Mouse (Mus musculus) heart, adult 9 months (tissue): ENCODE measurements around the gene Gm11034.

Experiments used
- DNase-seq, 2 experiments: peaks; one replicate each; pipeline ENCODE4 v3.0.0; 2022; ENCODE audit warnings: low spot score in 2 of 2

The Gm11034 gene

GRCm38 (mm10) chr8:72213536-72213935 is at the start of gene Gm11034:
Gene Gm11034 (minus strand): TSS chr8:72213636.
- DNase-seq = no peak

- DNase-seq = no peak
These were observed 49.3 kb upstream of the Gm11034 start for GRCm38 (mm10) chr8:72262756-72263155.

- peak in 1 of 2 experiments; percentile 55 for DNase-seq
These were observed 48.4 kb upstream of the Gm11034 start for GRCm38 (mm10) chr8:72261872-72262271.

GRCm38 (mm10) chr8:72261431-72261830 is 48.0 kb upstream of the Gm11034 start:
- DNase-seq = no peak

- DNase-seq = peak; percentile 81 to 83
These were observed 47.6 kb upstream of the Gm11034 start for GRCm38 (mm10) chr8:72261019-72261418.

DNA sequence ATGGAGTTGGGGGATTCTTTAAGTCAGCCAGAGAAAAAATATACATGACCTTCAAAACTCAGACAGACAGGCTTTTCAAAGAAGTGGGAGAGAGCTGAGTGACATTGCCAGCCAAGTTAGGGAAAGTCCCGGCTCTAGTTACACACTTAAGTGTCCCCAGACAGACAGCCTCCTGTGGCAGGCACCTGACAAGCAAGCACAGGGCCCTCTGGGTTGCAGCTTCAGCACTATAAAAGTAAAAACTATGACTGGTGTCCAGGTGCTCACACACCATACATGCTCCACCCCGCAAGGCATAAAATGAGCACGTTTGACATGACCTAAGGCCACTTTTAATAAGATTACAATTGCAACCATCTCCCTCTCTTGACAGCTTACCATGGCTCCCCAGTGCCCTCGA is 47.1 kb upstream of the Gm11034 start:
- no peak for DNase-seq

DNA sequence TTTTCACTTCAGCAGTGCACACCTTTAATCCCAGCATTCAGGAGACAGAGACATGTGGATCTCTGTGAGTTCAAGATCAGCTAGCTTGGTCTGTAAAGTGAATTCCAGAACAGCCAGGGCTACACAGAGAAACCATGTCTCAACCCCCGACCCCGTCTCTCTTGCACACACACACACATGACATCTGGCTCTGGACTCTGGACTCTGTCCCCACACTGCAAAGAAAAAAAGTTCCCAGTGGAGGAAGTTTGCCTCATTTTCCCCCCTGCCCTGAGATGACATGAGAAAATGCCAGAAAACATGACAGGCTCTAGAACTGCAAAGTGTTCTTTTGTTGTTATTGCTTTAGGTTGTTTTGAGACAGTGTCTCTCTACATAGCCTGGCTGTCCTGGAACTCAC is 46.4 kb upstream of the Gm11034 start:
- DNase-seq = no peak

DNA sequence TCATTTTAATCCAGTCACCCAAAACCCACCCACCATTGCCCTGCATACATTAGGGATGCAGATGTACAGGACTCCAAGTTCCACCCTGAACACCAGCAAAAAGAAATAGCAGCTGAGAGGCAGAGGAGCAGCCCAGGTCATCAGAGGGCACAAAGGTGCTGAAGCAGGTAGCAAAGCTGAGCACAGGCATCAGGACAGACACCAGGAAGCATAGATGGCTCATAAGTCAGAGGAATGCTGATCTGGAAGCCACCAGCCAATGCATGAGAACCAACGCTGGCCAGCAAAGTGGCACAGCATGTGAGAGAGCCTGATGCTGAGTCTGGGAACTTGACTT is 44.4 kb upstream of the Gm11034 start:
- no peak for DNase-seq

DNA sequence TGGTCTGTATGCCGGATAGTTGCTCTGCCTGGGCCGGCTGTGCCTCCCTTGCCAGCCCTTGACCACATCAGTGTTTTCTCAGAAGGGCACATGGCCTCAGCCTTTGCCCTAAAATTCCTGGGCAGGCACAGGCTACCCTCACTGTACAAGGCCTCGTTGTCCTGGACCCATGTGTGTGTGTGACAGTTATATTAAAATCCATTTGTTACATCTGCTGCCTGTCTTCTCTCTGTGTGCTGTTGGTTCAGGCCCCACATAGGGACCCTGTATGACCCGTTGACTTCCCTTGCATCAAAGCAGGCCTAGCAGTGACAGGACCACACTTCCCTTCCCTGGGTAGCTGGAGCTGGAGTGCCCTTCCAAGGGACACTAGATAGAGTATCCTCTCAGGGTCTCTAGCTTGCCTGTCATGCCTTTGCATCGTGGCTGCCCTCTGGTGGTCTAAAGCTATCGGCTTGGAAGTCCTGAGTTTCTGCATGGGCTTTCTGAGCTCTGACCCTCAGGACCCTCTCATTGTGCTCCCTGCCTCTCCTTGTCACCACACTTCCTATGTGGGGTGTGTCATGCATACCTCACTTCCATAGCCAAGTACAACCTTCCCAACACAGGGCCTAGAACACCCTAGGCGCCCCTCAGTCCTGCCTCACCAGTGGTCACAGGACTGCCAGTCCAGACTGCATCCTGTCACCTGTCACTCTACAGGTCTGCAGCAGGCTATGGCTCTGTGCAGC is 43.9 kb upstream of the Gm11034 start:
- no peak for DNase-seq

GRCm38 (mm10) chr8:72244610-72245009 is 31.2 kb upstream of the Gm11034 start:
- no peak for DNase-seq

GRCm38 (mm10) chr8:72242226-72242625 is 28.8 kb upstream of the Gm11034 start:
- peak in 1 of 2 experiments; percentile 38 for DNase-seq

DNA sequence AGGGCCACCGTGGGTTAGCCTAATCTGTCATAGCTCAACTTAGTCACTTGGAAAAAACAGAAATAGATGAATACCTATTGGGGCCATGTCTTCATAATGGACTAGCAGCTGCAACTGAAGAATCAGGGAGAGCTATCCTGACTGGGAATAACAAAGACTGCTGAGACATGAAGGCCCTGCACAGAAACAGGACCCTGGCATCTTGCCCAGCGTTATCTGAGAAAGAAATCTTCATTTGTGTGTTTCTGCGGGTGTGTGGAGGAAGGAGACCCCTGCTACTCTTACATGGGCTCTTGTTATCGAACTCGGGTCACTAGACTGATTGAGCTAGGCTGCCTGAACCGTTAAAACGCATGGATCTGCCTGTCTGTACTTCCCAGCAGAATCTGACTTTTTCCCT is 27.5 kb upstream of the Gm11034 start:
- no peak for DNase-seq

DNA sequence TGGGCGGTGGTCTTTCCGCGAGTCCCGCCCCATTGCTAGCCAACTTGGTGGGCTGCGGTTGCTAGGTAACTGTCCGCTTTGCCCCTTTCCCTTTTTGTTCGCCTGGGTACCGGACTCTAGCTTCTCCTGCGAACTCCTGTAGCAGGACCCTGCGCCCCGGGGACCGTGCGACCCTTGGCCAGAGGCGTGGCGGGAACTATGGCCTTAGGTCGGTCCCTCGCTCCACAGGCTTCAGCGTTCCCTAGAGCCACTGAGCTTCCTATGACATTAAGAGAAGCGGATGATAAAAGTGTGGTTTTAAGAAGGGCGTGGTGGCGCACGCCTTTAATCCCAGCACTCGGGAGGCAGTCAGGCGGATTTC is 26.9 kb upstream of the Gm11034 start:
- DNase-seq = no peak

DNA sequence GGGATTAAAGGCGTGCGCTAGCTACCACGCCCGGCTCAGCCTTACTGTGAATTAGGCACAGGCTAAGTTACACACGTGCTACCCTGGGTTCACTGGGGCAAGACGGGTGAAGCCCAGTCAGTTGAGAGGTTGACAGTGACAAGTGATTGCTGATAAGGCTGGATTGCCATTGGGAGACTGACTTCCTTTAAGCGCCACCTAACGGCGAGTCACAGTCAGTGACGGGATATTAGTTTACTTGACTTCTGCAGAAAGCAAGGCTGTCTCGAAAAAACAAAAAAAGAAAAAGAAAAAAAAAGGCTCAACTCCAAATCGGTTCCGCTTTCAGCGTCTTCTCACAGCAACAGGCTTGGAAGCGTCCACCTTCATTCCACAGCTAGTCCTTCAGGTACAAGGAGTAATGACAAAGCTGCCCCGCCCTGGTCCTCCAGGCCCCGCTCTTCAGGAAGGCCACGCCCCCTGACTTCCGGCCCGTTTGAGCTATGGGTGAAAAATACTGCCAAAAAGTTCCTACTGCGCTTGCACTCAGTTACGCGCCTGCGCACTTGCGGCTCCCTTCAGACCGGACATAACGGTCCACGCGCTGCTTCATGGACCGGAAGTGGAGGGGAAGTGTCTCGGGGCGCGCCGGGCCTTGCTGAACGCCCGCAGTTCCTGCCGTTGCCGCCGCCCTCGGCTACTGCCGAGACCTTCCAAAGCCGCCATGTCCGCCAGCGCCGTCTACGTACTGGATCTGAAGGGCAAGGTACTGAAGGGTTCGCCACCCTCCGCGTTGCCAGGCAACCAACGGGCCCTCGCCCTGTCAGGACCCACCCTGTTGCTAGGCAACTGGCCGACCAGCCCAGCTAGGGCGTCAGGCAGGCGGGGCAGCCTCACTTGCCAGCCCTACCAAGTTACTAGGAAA is 26.3 kb upstream of the Gm11034 start, which contains the start of gene Ap1m1:
Ap1m1 (plus strand) TSS at position 520 of the 904 bp plus-strand sequence.
- DNase-seq = peak; percentile 99

GRCm38 (mm10) chr8:72222656-72223055 is 9.2 kb upstream of the Gm11034 start:
- no peak for DNase-seq

GRCm38 (mm10) chr8:72220758-72221157 is 7.3 kb upstream of the Gm11034 start:
- DNase-seq = no peak

DNA sequence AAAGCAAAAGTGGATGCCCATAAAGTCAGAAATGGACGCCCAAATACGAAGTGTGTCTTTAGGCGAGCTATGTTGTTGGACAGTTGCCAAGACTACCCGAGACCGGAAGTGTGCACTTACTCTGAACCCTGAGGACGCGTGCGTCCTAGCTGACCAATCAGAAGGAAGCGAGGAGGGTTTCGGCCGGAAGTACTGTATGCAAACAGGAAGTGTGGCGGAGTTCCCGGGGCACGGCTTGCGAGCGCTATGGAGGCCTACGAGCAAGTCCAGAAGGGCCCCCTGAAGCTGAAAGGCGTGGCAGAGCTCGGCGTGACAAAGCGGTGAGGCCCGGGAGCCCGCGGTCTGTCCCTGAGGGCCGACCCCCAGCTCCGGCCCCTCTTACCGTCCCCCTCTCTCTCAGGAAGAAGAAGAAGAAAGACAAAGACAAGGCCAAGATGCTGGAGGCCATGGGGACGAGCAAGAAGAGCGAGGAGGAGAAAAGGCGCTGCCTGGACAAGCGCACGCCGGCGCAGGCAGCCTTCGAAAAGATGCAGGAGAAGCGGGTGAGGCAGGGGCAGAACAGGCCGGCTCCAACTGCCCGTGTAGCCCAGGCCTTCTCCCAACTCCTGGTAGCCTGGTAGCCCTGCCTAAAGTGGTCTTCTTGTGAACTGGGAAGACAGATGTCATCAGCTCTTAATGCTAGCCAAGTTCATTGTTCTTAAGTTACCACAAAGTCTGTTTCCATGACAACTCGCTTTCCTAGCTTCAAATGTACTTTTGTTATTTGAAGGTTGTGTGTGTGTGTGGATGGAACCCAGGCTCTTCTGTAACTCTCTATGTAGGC is 6.3 kb upstream of the Gm11034 start, which contains the start of gene Fam32a:
Fam32a (plus strand) TSS at position 190 of the 823 bp plus-strand sequence.
- peak; percentile 90 to 92 for DNase-seq

GRCm38 (mm10) chr8:72218781-72219540 is 5.5 kb upstream of the Gm11034 start:
- no peak for DNase-seq

DNA sequence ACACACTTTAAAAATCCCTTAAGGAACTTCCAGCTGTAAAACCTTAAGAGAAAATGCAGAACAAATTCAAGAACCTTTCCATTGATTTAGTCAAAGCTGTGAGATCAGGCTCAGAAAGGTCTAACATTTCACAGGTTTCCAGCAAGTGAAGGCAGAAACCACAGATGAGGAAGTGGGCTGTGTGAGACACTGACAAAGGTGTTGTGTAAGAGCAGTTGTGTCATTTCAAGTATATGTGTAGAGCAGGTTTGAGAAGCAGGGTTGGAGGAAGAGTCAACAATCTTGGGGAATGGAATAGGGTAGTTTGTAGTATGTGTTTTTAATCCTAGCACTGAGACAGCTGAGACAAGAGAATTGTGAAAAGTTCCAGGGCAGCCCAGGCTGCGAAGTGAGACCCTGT is 2.4 kb upstream of the Gm11034 start:
- DNase-seq = no peak

DNA sequence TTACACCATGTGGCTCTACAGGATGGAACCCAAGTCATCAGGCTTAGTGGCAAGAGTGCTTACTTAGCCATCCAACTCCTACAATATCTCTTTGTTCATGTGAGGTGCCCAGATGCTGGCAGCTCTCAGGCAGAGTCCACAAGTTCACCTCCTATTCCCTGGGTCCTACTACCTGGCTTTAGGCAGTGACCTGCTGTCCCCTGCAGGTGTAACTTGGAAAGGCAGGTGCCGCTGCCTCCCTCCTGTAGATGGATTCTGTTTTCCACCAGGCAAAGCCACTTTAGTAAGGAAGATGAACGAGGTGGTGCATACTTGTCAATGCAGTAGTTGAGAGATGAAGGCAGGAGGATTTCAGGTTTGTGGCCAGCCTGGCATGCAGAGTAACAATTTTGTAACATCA is 1.6 kb upstream of the Gm11034 start:
- no peak for DNase-seq

DNA sequence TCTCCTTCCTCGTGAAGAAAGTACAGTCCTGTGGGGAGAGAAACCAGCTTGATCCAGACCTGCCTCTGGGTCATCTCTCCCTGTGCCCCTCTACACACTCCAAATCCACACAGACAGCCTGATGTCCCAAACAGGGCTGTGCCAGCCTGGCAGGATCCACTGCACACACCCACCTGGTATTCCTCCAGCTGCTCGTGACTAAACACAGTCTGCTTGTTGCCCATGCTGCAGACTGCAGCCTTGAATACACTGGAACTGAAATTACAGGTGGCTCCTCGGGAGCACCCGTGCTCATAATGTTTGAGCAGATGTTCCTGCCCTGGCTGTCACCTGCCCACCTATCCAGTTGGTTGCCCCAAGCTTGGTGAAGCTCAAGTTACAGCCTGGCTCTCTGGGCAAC is 685 bp downstream of the Gm11034 start, which contains the start of gene Cib3:
Cib3 (minus strand) TSS at position 87 of the 400 bp plus-strand sequence.
- no peak for DNase-seq
